Mouse (Mus musculus) left cerebral cortex, postnatal 10 days (tissue): ENCODE measurements around the gene 2300003K06Rik. TPM values are rescaled to one million over a fixed set of nuclear protein-coding genes. Genes with fewer than 3 reads are reported as not detected.
"Not testable (repeated sequence)": the region's sequence is repeated elsewhere in the genome, so short reads cannot be mapped to it uniquely, and the experiment has no call there.

Source experiments
- DNase-seq, 2 experiments: peaks; one replicate each; pipeline ENCODE4 v3.0.0; 2021 to 2022; ENCODE audit warnings: low spot score in 2 of 2, mixed read lengths in 1 of 2; ENCODE audit errors: extremely low spot score in 1 of 2
- intact Hi-C: fragments of 180-260 bp; cut with DNase I; formaldehyde crosslinking; loops from one replicate; pipeline ENCODE4 v1.15.1; 2025
- total RNA-seq, 2 experiments: library from RNA; stranded (reverse); gene quantifications; 2 replicates each; pipeline ENCODE4 v1.2.3; 2021

2300003K06Rik gene
- total RNA-seq, result not detected

GRCm38 (mm10) chr11:99837966-99838365 is at the start of gene 2300003K06Rik:
Gene 2300003K06Rik, minus strand, starts transcription at chr11:99838066.
- DNase-seq, result no peak
- intact Hi-C loops, result no loop called here

- intact Hi-C loops, DNase-seq: not testable (repeated sequence)
Measured at GRCm38 (mm10) chr11:99878887-99879286, 41.0 kb upstream of the 2300003K06Rik start, which contains the start of gene Gm11567. Gene Gm11567, plus strand, starts transcription at chr11:99879187.

- DNase-seq, intact Hi-C loops: not testable (repeated sequence)
Measured at GRCm38 (mm10) chr11:99873089-99873488, 35.2 kb upstream of the 2300003K06Rik start, which contains the start of gene Krtap9-1. Gene Krtap9-1, plus strand, starts transcription at chr11:99873389.

GRCm38 (mm10) chr11:99864176-99864575 is 26.3 kb upstream of the 2300003K06Rik start, which contains the start of gene Gm11559:
Gene Gm11559, plus strand, starts transcription at chr11:99864476.
- intact Hi-C loops, result not testable (repeated sequence)

GRCm38 (mm10) chr11:99858761-99859160 is 20.9 kb upstream of the 2300003K06Rik start:
- intact Hi-C loops, result no loop called here
- DNase-seq, result no peak

More at GRCm38 (mm10) chr11:99864176-99864575, 26.3 kb upstream of the 2300003K06Rik start, which contains the start of gene Gm11559:
- not testable (repeated sequence) for DNase-seq

GRCm38 (mm10) chr11:99857617-99858016 is 19.8 kb upstream of the 2300003K06Rik start, which contains the start of gene Gm11568:
Gene Gm11568, plus strand, starts transcription at chr11:99857917.
- no peak for DNase-seq
- intact Hi-C loops, result no loop called here

GRCm38 (mm10) chr11:99854121-99854520 is 16.3 kb upstream of the 2300003K06Rik start:
- intact Hi-C loops, result no loop called here
- peak in 1 of 2 experiments; percentile 4 for DNase-seq

- no peak for DNase-seq
- intact Hi-C loops, result no loop called here
Measured at GRCm38 (mm10) chr11:99851508-99851907, 13.6 kb upstream of the 2300003K06Rik start, which contains the start of gene Krtap4-16. Gene Krtap4-16, minus strand, starts transcription at chr11:99851608.

- intact Hi-C loops, result no loop called here
- no peak for DNase-seq
Measured at GRCm38 (mm10) chr11:99846746-99847145, 8.9 kb upstream of the 2300003K06Rik start.

GRCm38 (mm10) chr11:99842185-99842584 is 4.3 kb upstream of the 2300003K06Rik start:
- intact Hi-C loops, result no loop called here
- DNase-seq, result no peak

GRCm38 (mm10) chr11:99815566-99815965 is 22.3 kb downstream of the 2300003K06Rik start, which contains the start of gene Gm11564:
Gene Gm11564, minus strand, starts transcription at chr11:99815666.
- intact Hi-C loops, result not testable (repeated sequence)

GRCm38 (mm10) chr11:99809792-99810191 is 28.1 kb downstream of the 2300003K06Rik start, which contains the start of gene Krtap4-13:
Gene Krtap4-13, minus strand, starts transcription at chr11:99809892.
- DNase-seq, intact Hi-C loops: not testable (repeated sequence)

More at GRCm38 (mm10) chr11:99815566-99815965, 22.3 kb downstream of the 2300003K06Rik start, which contains the start of gene Gm11564:
- not testable (repeated sequence) for DNase-seq

GRCm38 (mm10) chr11:99804346-99804745 is 33.5 kb downstream of the 2300003K06Rik start, which contains the start of gene Gm11554:
Gene Gm11554, minus strand, starts transcription at chr11:99804446.
- intact Hi-C loops, DNase-seq: not testable (repeated sequence)

- DNase-seq, intact Hi-C loops: not testable (repeated sequence)
Measured at GRCm38 (mm10) chr11:99798832-99799231, 39.0 kb downstream of the 2300003K06Rik start, which contains the start of gene Gm11569. Gene Gm11569, minus strand, starts transcription at chr11:99798932.

GRCm38 (mm10) chr11:99793367-99793766 is 44.5 kb downstream of the 2300003K06Rik start, which contains the start of gene Gm11596:
Gene Gm11596, minus strand, starts transcription at chr11:99793467.
- DNase-seq, result no peak
- intact Hi-C loops, result no loop called here

Other genes with a start within 250 kb of the 2300003K06Rik start
- not detected for gene Krtap1-3, start 246.7 kb downstream of the 2300003K06Rik start, total RNA-seq
- not detected for gene Krtap9-3, start 240.0 kb downstream of the 2300003K06Rik start, total RNA-seq
- not detected for gene Gm11938, start 234.8 kb downstream of the 2300003K06Rik start, total RNA-seq
- not detected for gene Gm11937, start 227.9 kb downstream of the 2300003K06Rik start, total RNA-seq
- not detected for gene Krtap2-4, start 223.2 kb downstream of the 2300003K06Rik start, total RNA-seq
- gene Gm11562, start 217.6 kb downstream of the 2300003K06Rik start, total RNA-seq, result not detected
- not detected for gene Krtap4-1, start 209.8 kb downstream of the 2300003K06Rik start, total RNA-seq
- not detected for gene Krtap4-2, start 203.0 kb downstream of the 2300003K06Rik start, total RNA-seq
- gene Krtap4-7, start 194.0 kb downstream of the 2300003K06Rik start, total RNA-seq, result not detected
- gene Gm11555, start 187.8 kb downstream of the 2300003K06Rik start, total RNA-seq, result not detected
- gene Gm11563, start 179.1 kb downstream of the 2300003K06Rik start, total RNA-seq, result not detected
- not detected for gene Krtap4-6, start 172.1 kb downstream of the 2300003K06Rik start, total RNA-seq
- gene Gm14190, start 147.3 kb downstream of the 2300003K06Rik start, total RNA-seq, result not detected
- not detected for gene Gm14180, start 103.8 kb downstream of the 2300003K06Rik start, total RNA-seq
- gene Gm11595, start 65.2 kb downstream of the 2300003K06Rik start, total RNA-seq, result not detected
- not detected for gene Krtap4-8, start 57.4 kb downstream of the 2300003K06Rik start, total RNA-seq
- not detected for gene Krtap4-9, start 52.9 kb downstream of the 2300003K06Rik start, total RNA-seq
- not detected for gene Gm11596, start 44.6 kb downstream of the 2300003K06Rik start, total RNA-seq
- not detected for gene Gm11569, start 39.1 kb downstream of the 2300003K06Rik start, total RNA-seq
- not detected for gene Gm11554, start 33.6 kb downstream of the 2300003K06Rik start, total RNA-seq
- gene Krtap4-13, start 28.2 kb downstream of the 2300003K06Rik start, total RNA-seq, result not detected
- not detected for gene Gm11564, start 22.4 kb downstream of the 2300003K06Rik start, total RNA-seq
- not detected for gene Krtap4-16, start 13.5 kb upstream of the 2300003K06Rik start, total RNA-seq
- gene Gm11568, start 19.9 kb upstream of the 2300003K06Rik start, total RNA-seq, result not detected
- gene Gm11559, start 26.4 kb upstream of the 2300003K06Rik start, total RNA-seq, result not detected
- gene Krtap9-1, start 35.3 kb upstream of the 2300003K06Rik start, total RNA-seq, result not detected
- not detected for gene Gm11567, start 41.1 kb upstream of the 2300003K06Rik start, total RNA-seq
- gene Krtap31-1, start 69.9 kb upstream of the 2300003K06Rik start, total RNA-seq, result not detected
- gene Gm11565, start 76.7 kb upstream of the 2300003K06Rik start, total RNA-seq, result not detected
- gene Krtap31-2, start 98.2 kb upstream of the 2300003K06Rik start, total RNA-seq, result not detected
- gene Krtap9-5, start 110.4 kb upstream of the 2300003K06Rik start, total RNA-seq, result not detected
- not detected for gene Krtap29-1, start 141.0 kb upstream of the 2300003K06Rik start, total RNA-seq
- gene Krtap16-1, start 148.5 kb upstream of the 2300003K06Rik start, total RNA-seq, result not detected
- not detected for gene Krtap17-1, start 155.9 kb upstream of the 2300003K06Rik start, total RNA-seq
- not detected for gene Krt33a, start 178.1 kb upstream of the 2300003K06Rik start, total RNA-seq
- not detected for gene Krt33b, start 191.8 kb upstream of the 2300003K06Rik start, total RNA-seq
- not detected for gene Krt34, start 203.5 kb upstream of the 2300003K06Rik start, total RNA-seq
- not detected for gene Krt31, start 212.5 kb upstream of the 2300003K06Rik start, total RNA-seq